Mouse (Mus musculus): ENCODE results near the gene Gm10382. TPM values are rescaled to one million over a fixed set of nuclear protein-coding genes. Genes with fewer than 3 reads are reported as not detected.
"Not testable (repeated sequence)": the region's sequence is repeated elsewhere in the genome, so short reads cannot be mapped to it uniquely, and the experiment has no call there.

Gene Gm10382
- polyA plus RNA-seq, 1 experiment from 2014 or later = 0.34 TPM

- Histone ChIP-seq H3K9ac (no peak overlapping the region), H3K36me3 (no peaks in the 10 kb centered on the region), H3K4me2 (replicated peaks) (no peak overlapping the region), H3K4me3 (no peak overlapping the region), H3K27ac (no peak overlapping the region), H3K9me3 (no peaks in the 10 kb centered on the region), H3K27me3 (no peaks in the 10 kb centered on the region), H3K4me1 (no peaks in the 10 kb centered on the region)
- 89% methylated on average over 2 of the region's 2 CpGs for WGBS
- no peak for ATAC-seq (ENCODE audit: low FRiP score, low read depth)
These were observed 13.3 kb upstream of the Gm10382 start for GRCm38 (mm10) chr5:125375871-125376270.

DNA sequence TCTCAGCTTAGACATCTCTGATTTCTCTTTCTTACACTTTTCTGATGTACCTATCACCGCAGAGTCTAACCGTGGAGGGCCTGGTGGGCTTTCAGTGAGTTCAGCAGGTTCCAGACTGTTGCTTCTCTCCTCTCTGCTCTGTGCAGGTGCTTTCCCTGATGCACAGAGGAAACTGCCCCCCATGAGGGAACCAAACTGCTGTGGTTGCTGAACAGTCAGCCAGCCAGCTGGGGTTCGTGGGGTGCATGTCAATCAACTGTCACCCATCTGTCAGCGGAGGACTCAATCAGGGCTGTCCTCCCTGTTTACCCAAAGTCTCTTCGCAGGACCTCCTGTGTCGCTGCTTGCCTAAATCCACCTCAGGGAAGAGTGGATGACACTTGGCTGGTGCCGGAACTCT is 11.9 kb upstream of the Gm10382 start:
- Histone ChIP-seq H3K4me3 (no peak overlapping the region), H3K4me2 (replicated peaks) (no peak overlapping the region), H3K36me3 (no peaks in the 10 kb centered on the region), H3K4me1 (no peaks in the 10 kb centered on the region), H3K9ac (no peak overlapping the region), H3K27ac (no peak overlapping the region), H3K9me3 (no peaks in the 10 kb centered on the region), H3K27me3 (no peaks in the 10 kb centered on the region)
- ATAC-seq (ENCODE audit: low FRiP score, low read depth) = no peak
- WGBS = 73% methylated on average over 7 of the region's 7 CpGs

- no peaks in the 10 kb centered on the region for H3K9me3 ChIP-seq
- H3K27ac ChIP-seq = no peak overlapping the region
- no peaks in the 10 kb centered on the region for H3K27me3 ChIP-seq
- ATAC-seq (ENCODE audit: low FRiP score, low read depth) = no peak
- H3K4me3 ChIP-seq = no peak overlapping the region
- 80% methylated on average over 5 of the region's 5 CpGs for WGBS
- no peak overlapping the region for H3K4me2 ChIP-seq (replicated peaks)
- H3K4me1 ChIP-seq = no peaks in the 10 kb centered on the region
- H3K9ac ChIP-seq = no peak overlapping the region
- H3K36me3 ChIP-seq = 0 out of 2 replicates have a peak, but pooled peaks cover 9% of the 10 kb centered on the region
These were observed 10.2 kb upstream of the Gm10382 start for GRCm38 (mm10) chr5:125378919-125379318.

- peaks cover 6% of the 10 kb centered on the region for H3K4me1 ChIP-seq
- H3K4me3 ChIP-seq = no peak overlapping the region
- H3K9me3 ChIP-seq = no peaks in the 10 kb centered on the region
- no peaks in the 10 kb centered on the region for H3K27me3 ChIP-seq
- no peak overlapping the region for H3K4me2 ChIP-seq (replicated peaks)
- H3K27ac ChIP-seq = no peak overlapping the region
- 72% methylated on average over 5 of the region's 5 CpGs for WGBS
- ATAC-seq (ENCODE audit: low FRiP score, low read depth) = peak; percentile 24; the same call in 1 of the 2 replicates
- H3K9ac ChIP-seq = no peak overlapping the region
- H3K36me3 ChIP-seq = peaks cover 30% of the 10 kb centered on the region
These were observed 7.0 kb upstream of the Gm10382 start for GRCm38 (mm10) chr5:125381954-125382672.

DNA sequence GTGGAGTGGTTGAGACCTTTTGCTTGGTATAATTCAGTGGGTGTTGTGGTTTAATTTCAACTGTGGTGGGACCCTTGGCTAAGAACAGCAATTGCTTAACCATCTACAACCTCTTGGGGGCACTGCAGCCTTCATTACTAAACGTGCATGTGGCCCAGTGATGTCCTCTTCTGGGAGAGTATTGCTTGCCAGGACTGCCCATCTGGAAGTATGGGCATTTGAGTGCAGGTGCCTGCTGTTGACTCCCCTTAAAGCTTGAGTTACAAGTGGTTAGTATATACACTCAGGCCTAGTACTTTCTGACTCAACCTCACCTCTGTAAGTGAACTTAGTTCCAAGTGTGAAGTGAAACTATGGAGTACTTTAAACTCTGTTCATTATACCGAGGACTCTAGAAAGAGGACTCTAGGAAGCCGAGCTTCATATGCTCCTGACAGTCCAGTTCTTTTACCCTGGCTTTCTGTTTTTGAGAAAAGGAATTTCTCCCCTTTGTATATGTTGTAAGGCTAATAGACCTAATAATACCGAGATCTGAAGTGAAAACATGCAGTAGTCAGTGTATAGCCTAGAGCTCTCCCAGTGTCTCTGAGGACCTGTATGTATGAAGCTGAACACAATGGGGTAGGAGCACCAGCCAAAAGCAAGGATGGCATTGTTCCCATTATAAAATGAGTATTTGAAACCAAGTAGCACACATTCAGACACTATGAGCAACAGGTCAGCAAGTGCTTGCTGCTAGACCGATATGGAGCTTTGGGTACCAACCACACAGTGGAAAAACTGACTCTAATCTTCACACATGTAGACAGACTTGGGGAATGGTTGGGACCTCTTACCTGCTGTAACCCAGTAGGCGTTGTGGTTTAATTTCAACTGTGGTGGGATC is 6.2 kb upstream of the Gm10382 start:
- Histone ChIP-seq H3K27ac (no peak overlapping the region), H3K4me2 (replicated peaks) (no peak overlapping the region), H3K9ac (no peak overlapping the region), H3K4me1 (peaks cover 6% of the 10 kb centered on the region), H3K4me3 (no peak overlapping the region), H3K27me3 (no peaks in the 10 kb centered on the region), H3K36me3 (peaks cover 30% of the 10 kb centered on the region), H3K9me3 (no peaks in the 10 kb centered on the region)
- ATAC-seq (ENCODE audit: low FRiP score, low read depth) = peak; percentile 54; the same call in 1 of the 2 replicates
- 56% methylated on average over 6 of the region's 6 CpGs for WGBS

DNA sequence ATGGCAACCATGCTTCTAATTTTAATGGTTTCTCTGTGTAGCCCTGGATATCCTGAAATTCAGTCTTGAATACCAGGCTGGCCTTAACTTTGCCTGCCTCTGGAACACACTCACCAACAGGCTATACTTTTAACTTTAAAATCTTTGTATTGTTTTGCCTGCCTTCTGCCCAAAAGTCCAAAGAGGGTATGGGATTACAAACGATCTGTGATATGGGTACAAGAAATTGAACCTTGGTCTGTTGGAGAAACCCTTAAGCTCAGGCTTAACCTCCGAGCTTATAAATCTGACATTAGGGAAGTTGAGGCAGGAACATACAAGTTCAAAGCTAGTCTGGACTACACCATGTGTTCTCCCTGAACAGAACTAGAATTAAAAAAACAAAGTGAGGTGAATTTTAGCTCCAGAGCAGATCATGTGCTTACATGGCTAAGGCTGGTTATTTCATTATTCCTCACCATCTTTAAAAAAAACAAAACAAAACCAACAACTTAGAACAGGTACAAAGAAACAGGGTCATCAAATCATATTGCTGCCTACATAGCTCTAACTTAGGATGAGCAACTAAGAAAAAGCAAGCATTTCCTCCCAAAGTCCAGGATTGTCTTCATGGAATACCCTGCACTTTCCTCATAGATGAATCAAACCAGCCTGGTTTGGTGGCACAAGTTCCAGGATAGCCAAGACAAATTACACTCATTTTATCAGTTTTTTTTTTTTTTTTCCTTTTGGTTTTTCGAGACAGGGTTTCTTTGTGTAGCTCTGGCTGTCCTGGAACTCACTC is 5.3 kb upstream of the Gm10382 start:
- H3K4me2 ChIP-seq (replicated peaks) = no peak overlapping the region
- no peaks in the 10 kb centered on the region for H3K27me3 ChIP-seq
- H3K9ac ChIP-seq = no peak overlapping the region
- H3K4me3 ChIP-seq = no peak overlapping the region
- ATAC-seq (ENCODE audit: low FRiP score, low read depth) = no peak
- H3K27ac ChIP-seq = no peak overlapping the region
- 76% methylated on average over 3 of the region's 3 CpGs for WGBS
- H3K9me3 ChIP-seq = no peaks in the 10 kb centered on the region
- H3K36me3 ChIP-seq = peaks cover 34% of the 10 kb centered on the region
- H3K4me1 ChIP-seq = peaks cover 14% of the 10 kb centered on the region

- no peak for ATAC-seq (ENCODE audit: low FRiP score, low read depth)
- 89% methylated on average over 2 of the region's 2 CpGs for WGBS
These were observed 4.5 kb upstream of the Gm10382 start for GRCm38 (mm10) chr5:125384512-125385214.

DNA sequence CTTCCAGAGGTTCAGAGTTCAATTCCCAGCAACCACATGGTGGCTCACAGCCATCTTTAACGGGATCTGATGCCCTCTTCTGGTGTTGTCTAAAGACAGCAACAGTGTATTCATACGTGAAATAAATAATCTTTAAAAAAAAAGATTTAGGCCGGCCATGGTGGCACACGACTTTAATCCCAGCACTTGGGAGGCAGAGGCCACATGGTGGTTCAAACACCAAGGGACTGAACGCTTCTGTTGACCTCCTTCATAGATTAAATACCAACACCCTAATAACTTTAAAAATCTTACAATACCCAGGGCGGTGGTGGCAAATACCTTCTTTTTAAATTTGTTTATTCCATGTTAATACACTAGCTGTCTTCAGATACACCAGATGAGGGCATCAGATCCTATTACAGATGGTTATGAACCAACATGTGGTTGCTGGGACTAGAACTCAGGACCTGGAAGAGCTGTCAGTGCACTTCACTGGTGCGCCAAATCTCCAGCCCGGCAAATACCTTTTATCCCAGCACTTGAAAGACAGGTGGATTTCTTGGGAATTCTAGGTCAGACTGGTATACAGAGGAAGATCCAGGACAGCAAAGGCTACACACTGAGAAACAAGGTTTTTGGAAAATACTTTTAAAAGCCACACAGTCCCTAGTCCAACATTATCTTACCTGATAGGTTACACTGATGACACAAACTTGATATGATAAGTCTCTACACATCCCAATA is 3.7 kb upstream of the Gm10382 start:
- peak overlapping the region; percentile 14; the same call in 1 of the 2 replicates for H3K4me2 ChIP-seq (replicated peaks)
- H3K4me3 ChIP-seq = no peak overlapping the region
- H3K36me3 ChIP-seq = peaks cover 34% of the 10 kb centered on the region
- H3K27me3 ChIP-seq = no peaks in the 10 kb centered on the region
- H3K4me1 ChIP-seq = peaks cover 14% of the 10 kb centered on the region
- WGBS = 83% methylated on average over 8 of the region's 8 CpGs
- no peaks in the 10 kb centered on the region for H3K9me3 ChIP-seq
- no peak for ATAC-seq (ENCODE audit: low FRiP score, low read depth)
- H3K9ac ChIP-seq = no peak overlapping the region
- no peak overlapping the region for H3K27ac ChIP-seq

More at GRCm38 (mm10) chr5:125384512-125385214, 4.5 kb upstream of the Gm10382 start:
- Histone ChIP-seq H3K9ac (no peak overlapping the region), H3K4me3 (no peak overlapping the region), H3K4me2 (replicated peaks) (no peak overlapping the region), H3K4me1 (peaks cover 14% of the 10 kb centered on the region), H3K27me3 (no peaks in the 10 kb centered on the region), H3K36me3 (peaks cover 34% of the 10 kb centered on the region), H3K27ac (no peak overlapping the region), H3K9me3 (no peaks in the 10 kb centered on the region)

DNA sequence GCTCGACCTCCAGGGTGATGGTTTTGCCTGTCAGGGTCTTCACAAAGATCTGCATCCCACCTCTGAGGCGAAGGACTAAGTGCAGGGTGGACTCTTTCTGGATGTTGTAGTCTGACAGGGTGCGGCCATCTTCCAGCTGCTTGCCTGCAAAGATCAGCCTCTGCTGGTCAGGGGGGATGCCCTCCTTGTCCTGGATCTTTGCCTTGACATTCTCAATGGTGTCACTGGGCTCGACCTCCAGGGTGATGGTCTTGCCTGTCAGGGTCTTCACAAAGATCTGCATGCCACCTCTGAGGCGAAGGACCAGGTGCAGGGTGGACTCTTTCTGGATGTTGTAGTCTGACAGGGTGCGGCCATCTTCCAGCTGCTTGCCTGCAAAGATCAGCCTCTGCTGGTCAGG is 1.8 kb upstream of the Gm10382 start:
- peaks cover 34% of the 10 kb centered on the region for H3K36me3 ChIP-seq
- not testable (repeated sequence) for ATAC-seq (ENCODE audit: low FRiP score, low read depth); H3K27me3 ChIP-seq; H3K4me3 ChIP-seq; H3K9me3 ChIP-seq; H3K27ac ChIP-seq; H3K9ac ChIP-seq; H3K4me2 ChIP-seq (replicated peaks)
- peaks cover 14% of the 10 kb centered on the region for H3K4me1 ChIP-seq
- 93% methylated on average over 5 of the region's 6 CpGs for WGBS

- Histone ChIP-seq H3K4me1 (peaks cover 22% of the 10 kb centered on the region), H3K4me3 (peak overlapping the region; percentile 100), H3K9me3 (no peaks in the 10 kb centered on the region), H3K36me3 (peaks cover 29% of the 10 kb centered on the region), H3K9ac (peak overlapping the region; percentile 99), H3K27me3 (no peaks in the 10 kb centered on the region), H3K4me2 (replicated peaks) (peak overlapping the region; percentile 99), H3K27ac (no peak overlapping the region)
- ATAC-seq (ENCODE audit: low FRiP score, low read depth) = no peak
- WGBS = 32% methylated on average over 13 of the region's 13 CpGs
These were observed 597 bp upstream of the Gm10382 start for GRCm38 (mm10) chr5:125388358-125389092.
